Mouse (Mus musculus) right cerebral cortex, postnatal 25 days (tissue): ENCODE results near the gene Higd2a.
A peak's percentile ranks its signal among the peaks of the same experiment; 100 is the strongest.
"Not testable (repeated sequence)": the region's sequence is repeated elsewhere in the genome, so short reads cannot be mapped to it uniquely, and the experiment has no call there.

Source experiments
- DNase-seq: peaks from one replicate; pipeline ENCODE4 v3.0.0; 2022

Higd2a gene

DNA sequence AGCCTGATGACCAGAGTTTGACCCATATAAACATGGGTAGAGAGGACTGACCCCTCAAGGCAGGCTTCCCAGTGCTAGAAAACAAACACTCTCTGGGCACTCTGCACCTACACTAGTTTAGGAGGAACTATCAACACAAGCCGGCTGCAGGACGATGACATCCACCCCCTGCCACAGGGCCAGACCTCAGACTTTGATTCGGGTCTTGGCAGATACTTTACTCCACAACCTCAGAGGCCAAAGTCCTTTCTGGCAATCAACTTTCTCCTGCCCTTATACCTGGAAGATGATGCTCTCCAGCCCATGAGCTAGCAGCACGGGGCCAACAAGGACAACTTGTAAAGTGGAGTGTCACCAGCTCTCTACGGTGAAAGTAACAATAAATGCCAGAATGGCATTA lies 7.1 kb upstream of the Higd2a start:
- DNase-seq = no peak

DNA sequence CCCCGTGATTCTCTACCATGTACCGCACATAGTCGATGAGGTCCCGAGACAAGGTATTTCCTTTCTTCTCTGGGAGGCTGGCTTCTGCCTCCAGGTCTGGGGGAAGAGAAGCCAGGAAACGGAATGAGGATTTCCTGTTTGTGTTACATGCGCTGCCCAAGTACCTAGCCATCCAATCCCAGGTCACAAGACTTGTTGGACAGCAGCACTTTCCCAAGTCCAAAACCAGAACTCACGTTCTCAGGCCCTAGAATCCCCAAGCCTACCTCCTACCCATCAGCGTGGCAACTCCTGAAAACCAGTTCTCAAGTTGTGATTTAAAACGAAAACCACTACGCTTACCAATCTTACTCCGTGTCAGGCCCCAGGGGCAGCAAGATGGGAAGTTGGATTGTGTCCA lies 4.2 kb upstream of the Higd2a start:
- no peak for DNase-seq

DNA sequence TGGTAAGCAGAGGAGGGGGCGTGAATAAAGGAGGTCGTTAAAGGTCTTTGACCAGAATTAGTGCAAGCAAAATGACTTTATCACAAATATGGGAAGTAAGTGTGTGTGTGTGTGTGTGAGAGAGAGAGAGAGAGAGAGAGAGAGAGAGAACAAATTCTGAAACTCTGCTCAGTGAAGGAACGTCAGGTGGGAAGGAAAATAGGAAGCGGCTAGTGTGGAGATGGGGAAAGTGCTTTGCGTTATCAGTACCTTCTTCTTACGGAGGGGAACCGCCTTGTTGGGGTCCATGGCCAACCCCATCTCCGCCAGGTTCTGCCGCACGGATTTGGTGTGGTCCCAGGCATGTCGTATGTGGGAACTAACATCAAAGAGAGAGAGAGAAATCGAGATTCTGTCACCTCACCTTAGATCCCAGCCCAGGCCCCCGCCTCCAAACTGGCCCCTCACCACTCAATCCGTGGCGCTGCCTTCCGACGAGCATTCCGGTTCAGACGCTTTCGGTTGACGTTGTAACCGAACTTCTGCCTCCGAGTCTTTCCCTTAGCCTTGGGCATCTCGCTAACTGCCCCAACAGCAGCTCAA lies 502 bp upstream of the Higd2a start:
- no peak for DNase-seq

DNA sequence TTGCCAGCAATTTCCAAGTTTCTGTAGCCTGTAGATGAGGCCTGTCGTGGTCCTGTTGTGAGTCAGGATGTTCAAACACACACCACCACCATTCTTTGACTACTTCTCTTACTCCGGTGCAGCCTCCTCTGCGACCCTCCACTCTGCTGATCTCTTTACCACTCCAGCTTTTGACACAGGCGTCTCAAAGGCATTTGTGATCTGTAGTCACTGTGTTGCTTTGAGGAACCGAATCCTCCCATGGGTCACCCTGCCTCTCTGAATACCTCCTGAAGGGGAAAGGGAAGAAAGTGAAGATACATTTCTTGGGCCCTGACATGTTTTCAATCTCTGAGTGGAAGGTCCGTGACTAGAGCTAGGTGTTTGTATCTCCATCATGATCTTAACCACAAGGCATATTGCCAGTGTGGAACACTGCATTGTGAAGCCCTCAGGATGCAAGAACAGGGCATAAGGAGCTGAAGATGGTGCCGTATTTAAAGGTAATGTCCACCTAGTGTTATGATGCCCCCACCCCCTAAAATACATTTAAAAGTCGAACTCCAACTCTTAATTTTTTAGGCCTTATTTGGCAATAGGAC lies 1.9 kb downstream of the Higd2a start:
- DNase-seq = no peak

- no peak for DNase-seq
Measured at GRCm38 (mm10) chr13:54593617-54594016, 3.6 kb downstream of the Higd2a start.

DNA sequence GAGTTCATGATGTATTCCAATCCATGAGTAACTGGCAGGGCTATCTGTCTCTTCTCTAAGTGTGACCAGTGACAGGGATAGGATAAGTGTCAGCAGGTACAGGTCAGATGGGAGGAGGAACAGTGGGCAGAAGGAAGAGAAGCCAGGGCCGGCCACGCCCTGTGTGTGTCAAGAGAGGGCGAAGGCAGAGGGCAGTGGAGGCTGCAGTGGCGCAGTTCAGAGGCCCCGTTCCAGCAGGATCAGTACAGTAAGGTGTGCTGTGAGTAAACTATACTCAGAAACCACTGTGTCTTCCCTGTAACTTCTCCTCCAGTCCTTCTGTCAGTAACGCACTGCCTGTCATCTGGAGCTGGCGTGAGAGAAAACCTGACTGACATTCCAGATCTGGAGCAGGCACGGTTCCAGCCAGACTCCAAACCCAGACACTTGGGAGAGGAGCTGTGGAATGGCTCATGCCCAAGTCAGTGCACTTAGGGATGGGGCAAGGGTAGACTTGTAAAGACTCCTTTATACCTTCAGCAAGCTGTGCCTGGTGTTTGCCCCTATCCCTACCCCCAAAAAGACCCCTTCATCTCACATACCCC lies 6.2 kb downstream of the Higd2a start:
- DNase-seq = no peak

GRCm38 (mm10) chr13:54596870-54597269 lies 6.9 kb downstream of the Higd2a start:
- no peak for DNase-seq

- no peak for DNase-seq
Measured at GRCm38 (mm10) chr13:54598622-54599143, 8.7 kb downstream of the Higd2a start.

DNA sequence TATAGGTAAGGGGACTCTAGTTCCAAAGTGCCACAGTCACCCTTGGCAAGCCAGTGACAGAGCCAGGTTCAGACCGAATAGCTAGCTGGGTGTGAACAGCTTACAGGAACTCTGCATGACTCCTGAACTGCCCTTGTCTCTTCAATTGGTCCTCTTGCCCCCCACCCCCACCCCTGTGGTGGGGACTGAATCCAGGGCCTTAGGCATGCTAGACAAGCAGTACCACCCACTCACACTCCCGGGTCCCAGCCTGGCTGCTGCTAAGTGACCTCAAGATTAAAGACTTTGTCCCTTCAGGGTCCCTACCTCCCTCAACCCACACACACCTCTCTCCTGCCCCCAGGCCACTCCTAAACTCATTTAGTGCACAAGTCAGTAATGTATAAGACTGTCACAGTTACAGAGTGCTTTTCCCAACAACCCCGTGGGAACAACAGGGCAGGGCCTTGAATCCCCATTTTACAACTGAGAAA lies 12.7 kb downstream of the Higd2a start:
- no peak for DNase-seq

DNA sequence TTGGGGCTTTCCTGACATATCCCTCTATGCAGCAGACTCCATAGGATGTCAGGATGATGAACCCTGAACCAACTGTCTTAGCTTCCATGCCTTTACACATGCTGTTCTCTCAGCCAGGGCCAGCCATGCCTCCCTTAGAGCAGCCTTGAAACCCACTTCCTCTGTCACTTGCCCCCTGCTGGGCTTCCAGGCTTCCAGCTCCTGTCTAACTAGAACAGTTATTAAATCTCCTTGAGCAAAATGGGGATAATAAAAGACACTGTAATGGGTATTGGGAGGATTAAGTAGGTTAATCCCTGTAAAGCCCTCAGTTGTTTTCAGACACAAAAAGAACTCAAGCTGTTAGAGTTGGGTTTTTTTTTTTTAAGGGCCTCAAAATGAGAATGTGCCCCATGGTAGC lies 13.5 kb downstream of the Higd2a start:
- DNase-seq = no peak

GRCm38 (mm10) chr13:54604221-54604620 lies 14.2 kb downstream of the Higd2a start:
- no peak for DNase-seq

DNA sequence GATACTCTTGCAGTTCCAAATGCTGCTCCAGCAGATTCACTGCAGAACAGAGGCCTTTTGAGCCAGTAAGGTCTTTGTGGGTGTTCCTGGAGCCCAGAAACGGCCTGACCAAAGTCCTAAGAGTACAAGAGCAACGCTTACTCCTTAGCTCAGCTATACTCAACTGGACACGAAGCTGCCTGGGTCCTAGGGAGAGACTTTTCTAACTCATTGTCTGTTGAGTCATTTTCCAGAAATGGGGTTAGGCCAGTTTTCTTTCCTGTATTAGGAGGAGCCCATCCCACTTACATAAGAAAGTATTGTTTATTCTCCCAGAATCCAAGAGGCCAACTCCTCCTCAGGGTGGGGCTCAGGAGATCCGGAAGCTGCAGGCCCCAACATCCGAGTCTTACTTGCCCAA lies 15.4 kb downstream of the Higd2a start:
- no peak for DNase-seq

DNA sequence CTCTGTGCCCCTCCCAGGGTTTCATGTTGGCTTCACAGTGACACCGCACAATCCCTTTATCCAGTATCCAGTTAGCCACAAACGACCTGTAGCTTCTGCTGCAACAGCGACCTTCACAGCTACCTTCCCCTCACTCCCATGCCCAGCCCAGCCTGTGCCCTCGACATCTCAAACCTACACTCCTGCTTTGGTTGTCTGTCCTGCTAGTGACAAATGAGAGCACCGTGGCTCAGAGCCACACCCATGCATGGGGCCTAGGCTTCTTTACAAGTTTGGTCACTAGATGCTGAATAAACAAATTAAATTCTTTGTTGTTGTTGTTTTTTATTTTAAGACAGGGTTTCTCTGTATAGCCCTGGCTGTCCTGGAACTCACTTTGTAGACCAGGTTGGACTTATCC lies 17.2 kb downstream of the Higd2a start:
- DNase-seq = no peak

GRCm38 (mm10) chr13:54608002-54608401 lies 18.0 kb downstream of the Higd2a start:
- DNase-seq = no peak

DNA sequence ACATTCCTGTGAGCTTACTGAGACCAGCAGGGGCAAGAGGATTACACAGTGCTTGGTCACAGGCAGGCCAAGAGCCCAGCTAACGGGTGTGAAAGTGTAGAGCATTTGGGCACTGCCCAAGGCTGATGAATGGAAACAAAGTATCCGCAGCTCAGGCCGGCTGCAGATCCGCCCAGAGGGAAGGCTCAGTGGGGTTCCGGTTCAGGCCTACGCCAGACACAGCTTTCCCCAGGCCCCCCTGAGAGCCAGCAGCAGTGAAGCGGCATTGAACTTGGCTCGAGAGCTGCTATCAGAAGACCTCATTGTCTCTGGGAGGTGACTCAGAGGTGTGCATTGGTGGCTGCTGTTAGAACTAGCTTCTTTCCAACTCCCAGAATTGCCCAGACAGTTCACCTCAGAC lies 18.7 kb downstream of the Higd2a start:
- DNase-seq = peak; percentile 33

- no peak for DNase-seq
Measured at GRCm38 (mm10) chr13:54609301-54609700, 19.3 kb downstream of the Higd2a start.

DNA sequence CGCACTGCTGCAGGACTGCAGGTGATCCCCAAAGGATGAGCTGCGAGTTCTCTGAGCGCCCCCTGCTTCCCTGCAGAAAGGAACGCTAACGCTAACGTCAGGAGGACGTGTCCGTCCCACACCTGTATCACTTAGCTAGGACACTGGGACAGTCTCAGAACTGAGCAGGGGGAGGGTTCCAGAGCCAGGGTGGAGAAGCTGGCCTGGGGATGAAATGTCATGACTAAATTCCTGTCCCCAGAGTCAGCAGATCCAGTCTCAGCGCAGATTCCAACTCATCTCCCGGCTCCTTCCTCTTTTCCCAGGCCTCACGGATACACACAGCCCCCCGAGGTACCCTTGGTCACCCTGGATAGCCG lies 20.6 kb downstream of the Higd2a start:
- peak; percentile 40 for DNase-seq

DNA sequence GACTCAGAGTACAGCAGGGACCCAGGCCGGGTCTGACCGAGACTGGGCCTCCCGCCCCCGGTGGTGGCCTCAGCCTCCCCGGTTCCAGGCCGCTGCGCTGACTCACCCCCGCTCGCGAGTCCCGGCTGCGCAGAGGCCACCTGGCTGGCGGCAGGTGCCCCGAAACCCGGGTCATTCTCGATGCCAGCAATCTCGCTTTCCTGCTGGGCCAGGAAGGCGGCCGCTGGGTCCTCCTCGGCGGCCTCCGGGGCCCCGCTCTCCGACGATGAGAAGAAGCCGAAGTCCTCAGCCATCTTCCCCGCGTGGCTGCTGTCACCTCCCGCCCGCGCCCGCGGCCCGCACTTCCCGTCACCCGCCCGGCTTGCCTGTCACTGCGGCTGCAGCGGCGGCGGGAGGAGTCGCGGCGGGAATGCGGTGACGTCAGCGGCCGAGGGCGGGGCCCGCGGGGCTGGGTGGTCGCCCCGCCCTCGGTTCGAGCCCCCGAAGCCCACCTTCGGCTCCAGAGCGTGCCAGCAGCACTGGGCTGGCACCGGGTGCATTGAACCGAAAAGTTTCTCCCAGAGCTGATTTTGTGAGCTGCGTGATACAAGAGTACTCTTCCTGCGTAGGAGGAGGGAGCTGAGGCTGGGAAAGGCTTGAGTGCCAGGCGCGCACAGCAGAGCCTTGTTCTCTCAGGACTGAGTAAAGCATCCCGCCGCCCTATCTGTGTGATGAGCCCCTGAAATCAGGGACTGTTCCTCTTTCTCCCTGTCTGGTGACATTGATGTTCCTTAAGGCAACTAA lies 21.2 kb downstream of the Higd2a start, which contains the start of gene Cltb:
TSS of gene Cltb (minus strand) at position 373 of the 783 bp plus-strand sequence.
- peak; percentile 93 for DNase-seq

- DNase-seq = not testable (repeated sequence)
Measured at GRCm38 (mm10) chr13:54613141-54613540, 23.1 kb downstream of the Higd2a start.

DNA sequence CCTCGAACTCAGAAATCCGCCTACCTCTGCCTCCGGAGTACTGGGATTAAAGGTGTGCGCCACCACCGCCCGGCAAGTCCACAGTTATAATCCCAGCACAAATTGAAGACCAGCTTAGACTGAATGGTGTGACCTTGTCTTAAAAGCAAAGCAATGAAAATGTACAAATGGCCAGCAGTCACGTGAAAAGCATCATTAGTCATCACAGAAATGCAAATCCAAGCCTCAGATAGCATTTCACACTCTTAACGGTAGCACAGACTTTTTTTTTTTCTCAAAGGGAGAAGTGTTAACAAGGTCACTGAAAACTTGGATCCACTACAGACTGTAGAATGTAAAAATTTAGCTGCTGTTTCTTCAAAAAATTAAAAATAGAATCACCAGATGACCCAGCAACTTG lies 26.3 kb downstream of the Higd2a start:
- no peak for DNase-seq

GRCm38 (mm10) chr13:54616998-54617397 lies 27.0 kb downstream of the Higd2a start:
- no peak for DNase-seq

DNA sequence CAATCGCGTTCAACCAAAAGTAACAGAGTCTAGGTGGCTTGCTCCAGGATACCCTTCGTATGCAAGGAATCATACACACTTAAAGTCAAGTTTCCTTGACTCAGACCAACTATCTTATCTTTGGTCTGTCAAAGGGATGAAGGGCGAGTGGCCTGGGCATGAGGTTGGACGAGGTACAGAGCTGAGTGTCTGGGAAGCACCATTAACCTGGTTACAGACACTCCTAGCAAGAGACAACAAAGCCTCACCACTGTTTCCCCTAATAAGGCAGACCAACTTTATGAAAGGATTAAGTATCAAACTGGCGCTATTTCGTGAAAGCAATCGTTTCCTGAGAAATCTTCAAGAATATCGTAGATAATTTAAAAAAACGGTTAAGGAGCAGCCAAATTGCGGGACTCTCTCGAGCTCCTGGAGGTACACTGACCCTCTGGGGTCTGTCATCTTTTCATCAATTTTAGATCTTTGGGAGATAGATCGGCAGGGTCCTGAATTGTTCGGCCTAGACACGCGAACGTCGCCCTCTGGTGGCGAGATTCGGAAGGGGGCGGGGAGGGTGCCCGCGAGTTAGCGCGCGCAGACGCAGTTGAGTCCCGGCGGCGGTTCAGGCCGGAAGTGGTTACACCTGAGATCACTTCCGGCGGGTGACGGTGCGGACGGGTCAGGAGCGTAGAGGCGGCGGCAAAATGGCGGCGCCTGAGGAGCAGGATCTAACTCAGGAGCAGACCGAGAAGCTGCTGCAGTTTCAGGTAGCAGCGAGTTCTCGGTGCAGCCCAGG lies 31.3 kb downstream of the Higd2a start, which contains the start of gene Faf2:
TSS of gene Faf2 (plus strand) at position 630 of the 778 bp plus-strand sequence.
- peak; percentile 98 for DNase-seq
